Mouse (Mus musculus) kidney, adult 18-20 months (tissue): ENCODE results near the gene 4931400O07Rik.

Experiments
- DNase-seq: peaks from one replicate; pipeline ENCODE4 v3.0.0; 2021

4931400O07Rik gene

GRCm38 (mm10) chrX:62467691-62468090 is at the start of gene 4931400O07Rik:
Gene 4931400O07Rik, plus strand, starts transcription at chrX:62467991.
- no peak for DNase-seq
